Mouse (Mus musculus) kidney, adult 2 months (tissue): ENCODE data around the gene Rnpep.

Source experiments
- CTCF ChIP-seq: fragments of 200-500 bp; conservative IDR thresholded peaks from 2 replicates; pipeline ENCODE4 v1.5.1; 2011; ENCODE audit warnings: low read depth, mild to moderate bottlenecking, control low read depth, low read length, moderate library complexity, mixed read lengths; ENCODE audit not compliant: insufficient read depth, insufficient read length
- POLR2A ChIP-seq: fragments of 200-500 bp; IDR thresholded peaks from one replicate; pipeline ENCODE4 v1.6.1; 2011; ENCODE audit warnings: low read depth, low read length, control low read depth

GRCm38 (mm10) chr1:135324571-135324970 lies 40.7 kb upstream of the Rnpep start, which contains the start of gene Lmod1:
- TF ChIP-seq CTCF (no peak), POLR2A (no peak)
